Mouse (Mus musculus) CH12.LX (cell line): ENCODE measurements at regions not wholly inside any gene's neighbourhood (a gene's known extent, or its start where the extent isn't known, plus 50 kb on each side); places are given as distances from the start of the nearest gene placed in this dataset.
A peak's percentile ranks its signal among the peaks of the same experiment; 100 is the strongest.

Experiments used
- DNase-seq: peaks from one replicate; pipeline ENCODE4 v3.0.0-alpha.2; 2013; ENCODE audit errors: extremely low read depth
- H3K27ac ChIP-seq: 2 replicates; pipeline ENCODE4 v1.5.1; 2012; ENCODE audit warnings: low read depth, mild to moderate bottlenecking, control low read depth, moderate library complexity; ENCODE audit not compliant: insufficient read depth
- H3K27me3 ChIP-seq: replicated peaks from 2 replicates; pipeline ENCODE3; 2012; ENCODE audit warnings: inconsistent platforms
- H3K36me3 ChIP-seq, 2 experiments: replicated peaks in 1 of 2; 2 replicates each; pipeline versions ENCODE3 to v1.6.1; 2012; ENCODE audit warnings: inconsistent platforms in 1 of 2, low read length in 1 of 2, mild to moderate bottlenecking in 1 of 2, mixed read lengths in 1 of 2, moderate library complexity in 1 of 2; ENCODE audit not compliant: control insufficient read depth in 1 of 2, insufficient read depth in 1 of 2
- H3K4me1 ChIP-seq, 2 experiments: 2 replicates each; pipeline ENCODE4 v1.6.1; 2012; ENCODE audit warnings: inconsistent platforms in 1 of 2, moderate library complexity in 1 of 2; ENCODE audit not compliant: insufficient read depth in 2 of 2, control insufficient read depth in 1 of 2
- H3K4me2 ChIP-seq: 2 replicates; pipeline ENCODE4 v1.6.1; 2012; ENCODE audit warnings: low read depth, mild to moderate bottlenecking, control low read depth; ENCODE audit not compliant: poor library complexity, insufficient read depth, severe bottlenecking
- H3K4me3 ChIP-seq, 3 experiments: fragments of 150-350 bp in 1 of 3; sonication (generic) in 1 of 3; replicated peaks in 1 of 3; 2 replicates each; pipeline versions ENCODE3 to v1.5.1; 2011 to 2012; ENCODE audit warnings: low read depth in 2 of 3, low read length in 2 of 3, mild to moderate bottlenecking in 2 of 3, moderate library complexity in 2 of 3, control low read depth in 1 of 3, improper control_type of control experiment in 1 of 3, inconsistent platforms in 1 of 3, mixed read lengths in 1 of 3; ENCODE audit not compliant: poor library complexity in 1 of 3
- H3K79me2 ChIP-seq: replicated peaks from 2 replicates; pipeline ENCODE4 v1.6.1; 2012; ENCODE audit warnings: mild to moderate bottlenecking, moderate library complexity; ENCODE audit not compliant: control insufficient read depth, poor library complexity, insufficient read depth, severe bottlenecking; ENCODE audit errors: extremely low read depth
- H3K9ac ChIP-seq: 2 replicates; pipeline ENCODE4 v1.6.1; 2012; ENCODE audit warnings: low read depth, mild to moderate bottlenecking, control low read depth, moderate library complexity; ENCODE audit not compliant: insufficient read depth
- H3K9me3 ChIP-seq: replicated peaks from 2 replicates; pipeline ENCODE3; 2012; ENCODE audit warnings: low read length, inconsistent platforms, mixed read lengths
- BHLHE40 ChIP-seq: IDR thresholded peaks from 2 replicates; pipeline ENCODE4 v1.6.1; 2011; ENCODE audit warnings: mild to moderate bottlenecking, low read depth, low read length, improper control_type of control experiment
- CHD1 ChIP-seq: IDR thresholded peaks from 2 replicates; pipeline ENCODE4 v1.6.1; 2012; ENCODE audit warnings: low read depth, low read length, improper control_type of control experiment, inconsistent platforms
- CHD2 ChIP-seq: IDR thresholded peaks from 2 replicates; pipeline ENCODE4 v1.6.1; 2011; ENCODE audit warnings: low read length, improper control_type of control experiment
- ELF1 ChIP-seq: IDR thresholded peaks from 2 replicates; pipeline ENCODE4 v1.6.1; 2014; ENCODE audit warnings: low read depth, mild to moderate bottlenecking, inconsistent platforms, low read length, improper control_type of control experiment
- EP300 ChIP-seq: IDR thresholded peaks from 2 replicates; pipeline ENCODE4 v1.6.1; 2011; ENCODE audit warnings: low read length, improper control_type of control experiment
- ETS1 ChIP-seq: conservative IDR thresholded peaks from 2 replicates; pipeline ENCODE4 v1.6.1; 2012; ENCODE audit warnings: low read depth, mild to moderate bottlenecking, inconsistent platforms, low read length, improper control_type of control experiment, moderate library complexity
- IRF4 ChIP-seq: IDR thresholded peaks from 2 replicates; pipeline ENCODE4 v1.6.1; 2014; ENCODE audit warnings: low read depth, mild to moderate bottlenecking, inconsistent platforms, low read length, improper control_type of control experiment
- JUN ChIP-seq: IDR thresholded peaks from 2 replicates; pipeline ENCODE4 v1.6.1; 2011; ENCODE audit warnings: low read depth, mild to moderate bottlenecking, low read length, improper control_type of control experiment, moderate library complexity; ENCODE audit not compliant: insufficient read depth
- JUND ChIP-seq: conservative IDR thresholded peaks from 2 replicates; pipeline ENCODE4 v1.6.1; 2011; ENCODE audit warnings: low read depth, low read length, improper control_type of control experiment
- MAX ChIP-seq: IDR thresholded peaks from 2 replicates; pipeline ENCODE4 v1.6.1; 2011; ENCODE audit warnings: low read length, improper control_type of control experiment
- MEF2A ChIP-seq: IDR thresholded peaks from 2 replicates; pipeline ENCODE4 v1.6.1; 2014; ENCODE audit warnings: low read depth, mild to moderate bottlenecking, inconsistent platforms, low read length, improper control_type of control experiment, borderline replicate concordance
- MYC ChIP-seq: IDR thresholded peaks from 2 replicates; pipeline ENCODE4 v1.6.1; 2011; ENCODE audit warnings: low read depth, mild to moderate bottlenecking, improper control_type of control experiment, low read length
- NELFE ChIP-seq: IDR thresholded peaks from 2 replicates; pipeline ENCODE4 v1.6.1; 2011; ENCODE audit warnings: low read depth, low read length, improper control_type of control experiment
- POLR2A ChIP-seq: IDR thresholded peaks from 2 replicates; pipeline ENCODE4 v1.6.1; 2011; ENCODE audit warnings: low read depth, mild to moderate bottlenecking, improper control_type of control experiment, low read length
- POLR2AphosphoS2 ChIP-seq: IDR thresholded peaks from 2 replicates; pipeline ENCODE4 v1.6.1; 2011; ENCODE audit warnings: low read depth, low read length, improper control_type of control experiment
- RAD21 ChIP-seq: IDR thresholded peaks from 2 replicates; pipeline ENCODE4 v1.6.1; 2011; ENCODE audit warnings: low read depth, mild to moderate bottlenecking, low read length, improper control_type of control experiment, moderate library complexity
- SMC3 ChIP-seq: IDR thresholded peaks from 2 replicates; pipeline ENCODE4 v1.6.1; 2011; ENCODE audit warnings: low read depth, low read length, improper control_type of control experiment
- TBP ChIP-seq: conservative IDR thresholded peaks from 2 replicates; pipeline ENCODE4 v1.6.1; 2011; ENCODE audit warnings: low read depth, low read length, improper control_type of control experiment
- TCF12 ChIP-seq: IDR thresholded peaks from 2 replicates; pipeline ENCODE4 v1.6.1; 2014; ENCODE audit warnings: low read depth, mild to moderate bottlenecking, inconsistent platforms, low read length, improper control_type of control experiment
- USF1 ChIP-seq: IDR thresholded peaks from 2 replicates; pipeline ENCODE4 v1.6.1; 2014; ENCODE audit warnings: low read depth, mild to moderate bottlenecking, inconsistent platforms, low read length, improper control_type of control experiment
- USF2 ChIP-seq: conservative IDR thresholded peaks from 2 replicates; pipeline ENCODE4 v1.6.1; 2011; ENCODE audit warnings: low read depth, low read length, improper control_type of control experiment
- ZC3H11A ChIP-seq: IDR thresholded peaks from 2 replicates; pipeline ENCODE4 v1.6.1; 2012; ENCODE audit warnings: low read depth, mild to moderate bottlenecking, inconsistent platforms, low read length, improper control_type of control experiment
- ZKSCAN1 ChIP-seq: IDR thresholded peaks from 2 replicates; pipeline ENCODE4 v1.6.1; 2012; ENCODE audit warnings: low read depth, inconsistent platforms, low read length, improper control_type of control experiment, borderline replicate concordance
- dilution Hi-C: fragments of 300-500 bp; cut with MboI; formaldehyde crosslinking; loops from 2 replicates; pipeline ENCODE4 v1.14.3; 2020; ENCODE audit warnings: low sequenced_read_pairs; ENCODE audit not compliant: extremely low pct_unique_long_range_greater_than_20kb, extremely low pct_ligation_motif_present
- in situ Hi-C: fragments of 300-500 bp; cut with MboI; formaldehyde crosslinking; loops from 3 replicates; pipeline ENCODE4 v1.14.3; 2019; ENCODE audit warnings: low sequenced_read_pairs, low pct_ligation_motif_present, low pct_unique_long_range_greater_than_20kb, mixed read lengths

GRCm38 (mm10) chr10:21228557-21228956 is 67.2 kb upstream of the Hbs1l start:
- Histone ChIP-seq H3K27me3 (no peaks in the 10 kb centered on the region), H3K79me2 (no peaks in the 10 kb centered on the region), H3K4me3 (no peak overlapping the region), H3K9me3 (peaks cover 5% of the 10 kb centered on the region), H3K36me3 (no peaks in the 10 kb centered on the region), H3K4me2 (no peak overlapping the region), H3K4me1 (peaks cover 7 to 46% of the 10 kb centered on the region in 2 experiments; a peak in 3 of 4 replicates), H3K9ac (no peak overlapping the region), H3K27ac (no peak overlapping the region; the same call in 1 of the 2 replicates)
- dilution Hi-C loops (no loop called here), in situ Hi-C loops (loop anchor here (5.0 kb wide), 1 partner anchor 36 kb away; no protein-coding TSS in a partner anchor)
- no peak for DNase-seq
- TF ChIP-seq RAD21: no peak
- no peak for TF ChIP-seq JUND
- no peak for TF ChIP-seq TBP
- TF ChIP-seq CHD2: no peak
- no peak for TF ChIP-seq POLR2A
- TF ChIP-seq ZKSCAN1: no peak
- no peak for TF ChIP-seq CHD1
- TF ChIP-seq USF1: no peak
- no peak for TF ChIP-seq ZC3H11A
- TF ChIP-seq TCF12: no peak
- TF ChIP-seq POLR2AphosphoS2: no peak

- dilution Hi-C loops: no loop called here
These were observed 60.6 kb upstream of the Hbs1l start for GRCm38 (mm10) chr10:21235172-21235571.

More at GRCm38 (mm10) chr10:21235172-21235571, 60.6 kb upstream of the Hbs1l start:
- peak; percentile 58 for DNase-seq
- Histone ChIP-seq H3K9me3 (no peaks in the 10 kb centered on the region), H3K4me2 (peak overlapping the region; percentile 26), H3K9ac (no peak overlapping the region), H3K36me3 (no peaks in the 10 kb centered on the region), H3K27me3 (no peaks in the 10 kb centered on the region), H3K4me1 (peaks cover 24 to 72% of the 10 kb centered on the region in 2 experiments), H3K4me3 (no peak overlapping the region), H3K27ac (peak overlapping the region; percentile 43), H3K79me2 (no peaks in the 10 kb centered on the region)
- TF ChIP-seq MAX (peak; percentile 58; the same call in 1 of the 2 replicates), TBP (no peak), USF2 (peak; percentile 74), ETS1 (peak; percentile 94), SMC3 (no peak), EP300 (peak; percentile 80), MEF2A (peak; percentile 89), IRF4 (0 out of 2 replicates have a peak, but pooled peaks have one; percentile 65), USF1 (peak; percentile 67), JUND (no peak), BHLHE40 (peak; percentile 96), MYC (0 out of 2 replicates have a peak, but pooled peaks have one; percentile 39), NELFE (no peak), ELF1 (peak; percentile 45; the same call in 1 of the 2 replicates), TCF12 (peak; percentile 94), JUN (peak; percentile 57; the same call in 1 of the 2 replicates)
- TF ChIP-seq, all 38 proteins: peak for 12
- in situ Hi-C loops: no loop called here
